In genomic region chr13:107022266-107023171, GRCm38 (mm10) we compare ENCODE assay signal across 8 mouse cellular contexts. TPM values are rescaled to one million over a fixed set of nuclear protein-coding genes. Genes with fewer than 3 reads are reported as not detected.
DNase-seq lines count a peak whose midpoint lies in the region; ATAC-seq and TF ChIP-seq lines count a peak whose summit lies in the region.

No protein-coding gene starts in this region.

- intact Hi-C loops in heart, postnatal 25 days (cut with DNase I) = loop anchor here (5.0 kb wide), 2 partner anchors 75 kb away; partner anchors contain the start of gene Dimt1

- ATAC-seq in forebrain, embryonic 14.5 days = peak; percentile 96
- peak; percentile 96 for ATAC-seq in lung, embryonic 14.5 days (ENCODE audit: insufficient read depth)

- peaks cover 0 to 6% of the 10 kb centered on the region in 2 experiments; a peak in 1 of 4 replicates for H3K4me1 ChIP-seq in ES-E14 (ENCODE audit: control insufficient read depth in 2 of 2, insufficient read depth in 2 of 2, low read length in 2 of 2, poor library complexity in 1 of 2)
- 0 out of 2 replicates have a peak, but pooled peaks cover 4% of the 10 kb centered on the region for H3K4me1 ChIP-seq in forebrain, embryonic 14.5 days (ENCODE audit: control insufficient read depth, insufficient read depth, low read length)
- no peaks in the 10 kb centered on the region for H3K4me1 ChIP-seq in lung, embryonic 14.5 days (ENCODE audit: insufficient read depth)
- peaks cover 4% of the 10 kb centered on the region for H3K4me1 ChIP-seq in olfactory bulb, adult 2 months (ENCODE audit: control insufficient read depth, insufficient read depth, low read length)

- no peaks in the 10 kb centered on the region for H3K27me3 ChIP-seq in forebrain, embryonic 14.5 days (replicated peaks; ENCODE audit: control insufficient read depth, insufficient read depth, low read length)
- H3K27me3 ChIP-seq in lung, embryonic 14.5 days (ENCODE audit: insufficient read depth, low read length) = no peaks in the 10 kb centered on the region

- in situ Hi-C loops in ES-E14 (cut with MboI; ENCODE audit: low sequenced_read_pairs in 2 of 2, unreplicated experiment in 2 of 2) = no loop called here

- no peaks in the 10 kb centered on the region for H3K9me3 ChIP-seq in ES-E14 (ENCODE audit: control insufficient read depth, insufficient read depth, low read depth, low read length)
- H3K9me3 ChIP-seq in forebrain, embryonic 14.5 days (replicated peaks; ENCODE audit: control insufficient read depth, low read length) = no peaks in the 10 kb centered on the region; the same call in 1 of the 2 replicates
- no peaks in the 10 kb centered on the region for H3K9me3 ChIP-seq in lung, embryonic 14.5 days (ENCODE audit: low read depth, low read length)

- H3K36me3 ChIP-seq in ES-E14 (ENCODE audit: control insufficient read depth, insufficient read depth, low read length, poor library complexity, severe bottlenecking) = 0 out of 2 replicates have a peak, but pooled peaks cover 2% of the 10 kb centered on the region
- 0 out of 2 replicates have a peak, but pooled peaks cover 6% of the 10 kb centered on the region for H3K36me3 ChIP-seq in forebrain, embryonic 14.5 days (ENCODE audit: control insufficient read depth, insufficient read depth, low read length)
- H3K36me3 ChIP-seq in lung, embryonic 14.5 days (ENCODE audit: insufficient read depth) = no peaks in the 10 kb centered on the region

- TF ChIP-seq POLR2A in olfactory bulb, adult 2 months (IDR thresholded peaks at IDR 0.05; ENCODE audit: insufficient read depth, low read depth, low read length) = peak; percentile 74

- TF ChIP-seq CTCF in layer of hippocampus, adult 2 months (conservative IDR thresholded peaks at IDR 0.05) = no peak
- TF ChIP-seq CTCF in lung, embryonic 14.5 days (IDR thresholded peaks at IDR 0.05; ENCODE audit: low read depth) = no peak
- no peak for TF ChIP-seq CTCF in olfactory bulb, adult 2 months (IDR thresholded peaks at IDR 0.05; ENCODE audit: insufficient read depth, low read depth, low read length)

- 2% methylated on average over 67 of the region's 97 CpGs for WGBS in forebrain, embryonic 14.5 days
- WGBS in lung, embryonic 14.5 days = 1% methylated on average over 90 of the region's 97 CpGs
- under 1% methylated on average over 87 of the region's 97 CpGs for WGBS in olfactory bulb, adult 2 months

- peak overlapping the region; percentile 63 for H3K27ac ChIP-seq in ES-E14 (ENCODE audit: insufficient read depth, low read depth, low read length, poor library complexity, severe bottlenecking)
- peak overlapping the region; percentile 97 for H3K27ac ChIP-seq in forebrain, embryonic 14.5 days (ENCODE audit: low read depth, low read length)
- H3K27ac ChIP-seq in layer of hippocampus, adult 2 months = peak overlapping the region; percentile 96
- peak overlapping the region; percentile 96 for H3K27ac ChIP-seq in lung, embryonic 14.5 days (ENCODE audit: low read depth)
- H3K27ac ChIP-seq in olfactory bulb, adult 2 months (ENCODE audit: insufficient read depth, low read depth, low read length) = peak overlapping the region; percentile 91

- H3K4me2 ChIP-seq in forebrain, embryonic 14.5 days (ENCODE audit: low read length) = peak overlapping the region; percentile 51
- peak overlapping the region; percentile 82 for H3K4me2 ChIP-seq in lung, embryonic 14.5 days

- peak overlapping the region; percentile 97 for H3K9ac ChIP-seq in ES-E14 (ENCODE audit: insufficient read depth, low read depth, low read length, poor library complexity, severe bottlenecking)
- H3K9ac ChIP-seq in forebrain, embryonic 14.5 days (ENCODE audit: low read length) = peak overlapping the region; percentile 93
- H3K9ac ChIP-seq in lung, embryonic 14.5 days = peak overlapping the region; percentile 91

- H3K4me3 ChIP-seq in ES-E14 (ENCODE audit: insufficient read depth in 1 of 2, low read depth in 1 of 2, low read length in 2 of 2, poor library complexity in 1 of 2, severe bottlenecking in 1 of 2) = peak overlapping the region; percentile 69 to 98
- peak overlapping the region; percentile 92 for H3K4me3 ChIP-seq in forebrain, embryonic 14.5 days (ENCODE audit: low read depth, low read length)
- peak overlapping the region; percentile 84 for H3K4me3 ChIP-seq in layer of hippocampus, adult 2 months
- H3K4me3 ChIP-seq in lung, embryonic 14.5 days (ENCODE audit: low read depth, low read length) = peak overlapping the region; percentile 94
- peak overlapping the region; percentile 76 for H3K4me3 ChIP-seq in olfactory bulb, adult 2 months (ENCODE audit: insufficient read depth, low read depth, low read length)

- DNase-seq in ES-E14 (ENCODE audit: low read depth, low spot score) = peak; percentile 47
- peak; percentile 82 for DNase-seq in cerebellum, adult 11 months
- DNase-seq in forebrain, embryonic 14.5 days (ENCODE audit: low spot score) = peak; percentile 94
- DNase-seq in heart, postnatal 25 days (ENCODE audit: low spot score) = peak; percentile 72
- peak; percentile 55 to 74 for DNase-seq in layer of hippocampus, adult 2 months (ENCODE audit: low spot score in 2 of 2)
- peak; percentile 95 for DNase-seq in lung, embryonic 14.5 days
- DNase-seq in thymus, adult 18-20 months = peak; percentile 53 to 64

TF ChIP-seq in ES-E14, 5 proteins besides CTCF, POLR2A, EP300 and RAD21:
- TF ChIP-seq CHD2 (IDR thresholded peaks at IDR 0.05; ENCODE audit: low read depth, low read length) (peak; percentile 79), ZC3H11A (IDR thresholded peaks at IDR 0.05; ENCODE audit: borderline replicate concordance, low read depth, low read length) (no peak)

RNA-seq across cellular contexts. Expression of gene Kif2a, which starts 0.6 kb away (rescaled TPM):
- total RNA-seq in ES-E14 (2012; rRNA removed) = 19.1 and 21.9 TPM in 2 replicates
- 31.6 and 33.3 TPM in 2 replicates for polyA plus RNA-seq in forebrain, embryonic 14.5 days (2014; fragmentation: Nextera tagmentation; extraction: Ambion mirVana)
- 10 to 100 TPM; 32.4 to 35.8 TPM for total RNA-seq in heart, postnatal 25 days (2021)
- 100 to 1,000 TPM; 117 to 120 TPM for total RNA-seq in layer of hippocampus, adult 2 months (2021)
- polyA plus RNA-seq in lung, embryonic 14.5 days (2014; fragmentation: Nextera tagmentation; extraction: Ambion mirVana) = 27.2 and 29.1 TPM in 2 replicates
- 396 and 758 TPM in 2 replicates for polyA plus RNA-seq in olfactory bulb, adult 2 months (2012; ENCODE audit: insufficient read depth, insufficient read length, low replicate concordance, missing spikeins)

Comparison
In these comparisons a context has a peak if more than half of its experiments do, and no peak if none do; other contexts are left out.
1. Peak in every context shown above with its lines: DNase-seq, ATAC-seq, H3K4me3 ChIP-seq and H3K27ac ChIP-seq.